Mouse (Mus musculus) liver, embryonic 14 days (tissue): ENCODE measurements around the gene Olfr76. TPM values are rescaled to one million over a fixed set of nuclear protein-coding genes. Genes with fewer than 3 reads are reported as not detected.

ENCODE experiments used
- polyA plus RNA-seq: library from polyadenylated mRNA; depleted of rRNA; stranded (reverse); fragments of >200 nt; gene quantifications from 2 replicates; pipeline ENCODE4 v1.2.3, GENCODE M21; 2012; rRNA removed

Gene Olfr76
- polyA plus RNA-seq: not detected in 2 replicates

DNA sequence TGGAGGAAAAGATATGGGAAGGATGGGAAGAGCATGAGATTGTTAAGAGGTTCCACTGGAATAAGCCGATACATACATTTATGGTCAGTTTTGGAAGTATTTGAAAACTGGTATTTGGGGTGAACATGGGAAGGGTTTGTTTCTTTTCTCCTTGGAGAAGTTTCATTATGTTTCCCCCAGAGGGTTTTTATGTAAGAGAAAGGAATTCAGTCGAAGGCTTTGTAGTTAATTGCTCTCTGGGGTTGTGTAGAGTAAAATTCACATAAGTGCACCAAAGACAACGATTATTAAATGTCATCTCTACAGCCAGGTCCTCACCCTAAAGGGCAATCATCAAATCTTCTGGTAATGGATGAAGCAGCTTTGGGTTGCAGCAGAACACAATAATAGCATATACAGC lies at the start of gene Olfr76:
Gene Olfr76, minus strand, starts transcription at position 101 of the 400 bp plus-strand sequence.

DNA sequence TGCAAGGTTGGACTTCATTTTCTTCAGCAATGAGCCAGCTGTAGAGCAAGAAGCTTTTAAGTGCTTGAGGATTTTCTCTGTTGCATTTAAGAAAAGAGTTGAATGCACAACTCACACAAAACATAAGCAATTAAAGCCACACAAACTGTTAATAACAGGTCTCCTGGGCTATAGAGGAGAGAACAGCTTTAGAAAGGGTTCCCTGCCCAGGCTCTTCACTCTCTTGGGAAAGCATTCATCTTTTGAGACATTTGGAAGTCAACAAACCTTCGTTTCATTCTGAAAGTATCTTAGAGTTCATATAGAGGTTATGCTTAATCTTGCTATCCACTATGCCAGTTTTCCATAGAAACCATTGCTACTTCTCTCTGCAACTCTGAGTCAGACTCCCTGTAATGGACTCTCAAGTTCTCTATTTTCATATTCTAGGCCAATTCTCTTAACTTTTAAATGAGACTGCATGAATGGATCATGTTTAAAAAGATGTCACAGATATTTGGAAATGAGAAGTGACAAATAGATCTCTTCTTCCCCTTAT lies 47.1 kb upstream of the Olfr76 start, which contains the start of gene Olfr1555-ps1:
Gene Olfr1555-ps1, minus strand, starts transcription at position 51 of the 538 bp plus-strand sequence.

DNA sequence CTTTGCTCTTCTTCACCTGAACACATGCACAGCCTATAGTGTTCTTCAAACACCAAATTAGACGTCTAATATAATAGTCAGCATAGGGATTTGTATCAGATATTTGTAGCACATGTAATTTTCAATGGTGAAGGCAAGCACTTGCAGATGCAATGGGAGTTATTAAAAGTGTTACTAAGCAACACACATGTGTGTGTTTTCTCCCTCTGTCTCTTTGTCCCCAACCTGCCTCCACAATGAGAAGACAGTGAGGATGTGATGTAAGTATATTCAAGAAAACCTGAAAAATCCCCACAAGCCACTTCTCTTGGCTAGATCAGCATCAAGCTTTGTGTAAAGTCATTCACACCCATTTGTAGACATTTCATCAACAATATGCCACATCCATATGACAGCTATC lies 7.2 kb downstream of the Olfr76 start, which contains the start of gene Olfr1428:
Gene Olfr1428, minus strand, starts transcription at position 101 of the 400 bp plus-strand sequence.

DNA sequence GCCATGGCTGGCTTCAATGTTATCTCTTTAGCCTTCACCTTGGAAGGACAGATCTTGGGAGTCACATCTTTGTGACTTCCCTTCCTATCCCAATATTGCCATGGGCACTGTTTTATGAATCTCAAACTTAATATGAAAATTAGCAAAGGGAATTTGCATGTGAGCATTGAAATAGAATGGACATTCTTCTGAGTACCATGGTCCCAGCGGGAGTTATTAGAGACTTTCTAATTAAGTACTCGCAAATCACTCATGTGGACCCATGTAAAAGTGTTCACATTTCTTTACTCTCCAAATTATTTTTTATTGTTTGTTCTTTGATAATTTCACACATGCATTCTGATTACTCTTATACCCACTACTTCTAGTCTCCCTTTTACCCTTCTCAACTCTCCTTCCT lies 19.8 kb downstream of the Olfr76 start, which contains the start of gene Olfr1427:
Gene Olfr1427, minus strand, starts transcription at position 101 of the 400 bp plus-strand sequence.

DNA sequence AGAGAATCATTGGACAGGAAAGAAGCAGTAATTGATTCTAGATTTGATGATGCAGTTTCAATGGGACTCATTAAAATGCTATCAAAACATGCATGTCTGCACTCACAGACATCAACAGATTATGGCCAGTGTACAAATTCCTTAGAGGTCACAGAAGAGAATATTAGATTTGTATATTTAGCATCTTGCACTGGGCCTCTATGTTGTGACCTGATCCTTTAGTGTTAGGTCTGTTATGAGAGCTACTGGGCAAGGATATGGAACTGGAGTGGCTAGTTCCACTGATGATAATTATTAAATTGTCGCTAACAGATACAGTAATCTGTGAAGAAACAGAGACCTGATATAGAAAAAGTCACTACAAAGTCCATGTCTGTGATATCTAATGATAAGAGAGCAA lies 31.1 kb downstream of the Olfr76 start, which contains the start of gene Olfr1426:
Gene Olfr1426, minus strand, starts transcription at position 101 of the 400 bp plus-strand sequence.

DNA sequence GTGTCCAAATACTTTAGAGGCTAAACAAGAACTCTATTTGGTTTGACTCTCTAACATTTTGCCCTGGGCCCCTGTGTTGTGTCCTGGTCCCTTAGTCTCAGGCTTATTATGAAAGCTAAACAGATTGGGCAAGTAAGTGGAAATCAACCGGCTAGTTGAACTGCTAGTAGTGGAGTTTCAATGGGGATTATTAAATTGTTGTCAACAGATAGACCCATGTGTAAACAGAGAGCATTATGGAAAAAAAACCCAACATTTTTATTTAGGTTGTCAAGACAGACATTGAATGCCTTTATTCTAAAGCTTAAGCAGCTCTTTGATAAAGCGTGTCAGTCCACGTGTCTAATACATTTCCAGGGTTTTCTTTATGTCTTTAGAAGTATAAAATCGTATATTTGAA lies 45.4 kb downstream of the Olfr76 start, which contains the start of gene Olfr1425:
Gene Olfr1425, minus strand, starts transcription at position 101 of the 400 bp plus-strand sequence.

Other genes starting within 250 kb of the Olfr76 start
- gene Olfr1419, start 248.1 kb downstream of the Olfr76 start, polyA plus RNA-seq: not detected in 2 replicates
- gene Olfr1420, start 236.6 kb downstream of the Olfr76 start, polyA plus RNA-seq: not detected in 2 replicates
- 6.5 and 9.5 TPM in 2 replicates for gene Patl1, start 210.8 kb downstream of the Olfr76 start, polyA plus RNA-seq
- gene Osbp, start 157.3 kb downstream of the Olfr76 start, polyA plus RNA-seq: 11.2 and 12.4 TPM in 2 replicates
- gene Olfr1423, start 81.9 kb downstream of the Olfr76 start, polyA plus RNA-seq: not detected in 2 replicates
- gene Olfr1424, start 60.5 kb downstream of the Olfr76 start, polyA plus RNA-seq: not detected in 2 replicates
- not detected in 2 replicates for gene Olfr1425, start 45.5 kb downstream of the Olfr76 start, polyA plus RNA-seq
- gene Olfr1426, start 31.2 kb downstream of the Olfr76 start, polyA plus RNA-seq: not detected in 2 replicates
- gene Olfr1427, start 19.9 kb downstream of the Olfr76 start, polyA plus RNA-seq: not detected in 2 replicates
- not detected in 2 replicates for gene Olfr1428, start 7.3 kb downstream of the Olfr76 start, polyA plus RNA-seq
- gene Olfr1555-ps1, start 46.9 kb upstream of the Olfr76 start, polyA plus RNA-seq: not detected in 2 replicates
- gene Olfr1431, start 77.4 kb upstream of the Olfr76 start, polyA plus RNA-seq: not detected in 2 replicates
- not detected in 2 replicates for gene Olfr1432, start 109.4 kb upstream of the Olfr76 start, polyA plus RNA-seq
- gene Olfr262, start 118.5 kb upstream of the Olfr76 start, polyA plus RNA-seq: not detected in 2 replicates
- not detected in 2 replicates for gene Olfr235, start 137.8 kb upstream of the Olfr76 start, polyA plus RNA-seq
- gene Olfr1434, start 156.7 kb upstream of the Olfr76 start, polyA plus RNA-seq: not detected in 2 replicates
- not detected in 2 replicates for gene Olfr1436, start 175.9 kb upstream of the Olfr76 start, polyA plus RNA-seq
- not detected in 2 replicates for gene Olfr1437, start 201.9 kb upstream of the Olfr76 start, polyA plus RNA-seq
- not detected in 2 replicates for gene Olfr1438-ps1, start 212.7 kb upstream of the Olfr76 start, polyA plus RNA-seq